Mouse (Mus musculus): Measurements from ENCODE around the gene BC055324.

Gene BC055324

DNA sequence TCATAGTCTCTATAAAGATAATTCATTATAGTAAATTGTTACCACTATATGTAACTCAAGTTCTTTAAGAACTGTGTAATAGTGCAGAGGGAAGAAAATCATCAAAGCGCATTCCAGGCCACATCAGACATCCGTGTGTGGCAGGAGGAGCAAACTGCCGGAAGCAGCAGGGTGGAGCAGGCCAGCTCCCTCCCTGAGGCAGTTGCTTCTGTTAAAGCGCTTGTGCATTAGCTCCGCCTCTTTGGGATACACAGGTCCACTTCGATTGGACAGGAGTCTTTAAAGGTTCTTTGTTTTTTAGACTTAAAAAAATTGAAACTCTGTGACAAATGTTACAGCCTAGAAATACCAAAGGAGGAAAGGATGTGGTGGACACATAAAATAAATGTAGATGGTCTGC, 52.5 kb downstream of the BC055324 start:
- no peak for DNase-seq

DNA sequence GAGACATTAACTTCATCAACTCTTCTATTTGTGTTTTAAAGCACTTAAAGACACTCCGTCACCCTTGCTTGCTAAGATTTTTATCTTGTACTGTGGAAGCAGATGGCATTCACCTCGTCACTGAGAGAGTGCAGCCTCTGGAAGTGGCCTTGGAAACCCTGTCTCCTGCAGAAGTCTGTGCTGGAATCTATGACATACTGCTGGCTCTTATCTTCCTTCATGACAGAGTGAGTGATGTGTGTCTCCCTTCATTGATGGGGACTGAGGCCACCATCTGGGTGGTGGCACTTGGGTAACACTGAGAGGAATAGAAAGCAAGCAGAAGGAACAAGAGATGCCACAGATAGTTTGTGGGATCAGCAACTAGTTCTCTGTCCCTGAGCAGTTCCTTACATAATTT, 60.0 kb downstream of the BC055324 start:
- no peak for DNase-seq

DNA sequence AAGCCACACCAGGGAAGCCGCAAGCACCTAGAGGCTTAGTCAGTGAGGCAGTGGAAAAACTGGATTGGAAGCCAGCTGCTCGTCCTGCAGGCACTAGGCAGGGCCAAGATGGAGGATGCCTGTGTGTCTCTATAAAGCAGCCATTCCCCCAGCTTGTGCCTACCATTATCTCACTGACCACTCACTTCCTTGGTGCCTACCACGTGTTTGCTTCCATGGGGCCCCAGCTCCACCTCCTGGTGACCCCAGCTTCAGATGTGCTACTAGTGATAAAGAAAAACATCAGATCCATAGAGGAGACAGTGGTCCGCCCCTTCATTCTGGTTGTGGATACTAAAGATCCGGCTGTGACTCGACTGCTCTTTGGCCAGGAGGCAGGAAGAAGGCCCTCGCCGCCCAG, 62.8 kb downstream of the BC055324 start:
- DNase-seq = no peak

DNA sequence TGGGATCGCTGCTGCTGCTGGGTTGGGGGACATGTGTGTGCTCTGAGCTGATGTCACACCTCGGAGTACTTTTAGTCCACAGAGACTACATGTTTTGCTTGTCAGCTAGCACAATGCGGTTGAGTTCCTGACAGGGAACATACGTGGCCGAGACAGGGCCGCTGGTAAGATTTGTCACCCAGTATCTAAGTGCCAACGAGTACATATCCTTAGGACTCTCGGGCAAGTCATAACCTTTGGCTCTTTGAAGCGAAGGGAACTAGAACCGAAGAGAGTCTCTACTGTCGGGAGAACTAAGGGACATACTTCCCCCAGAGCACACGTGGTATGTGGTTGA, 64.2 kb downstream of the BC055324 start:
- peak; percentile 1 for DNase-seq

DNA sequence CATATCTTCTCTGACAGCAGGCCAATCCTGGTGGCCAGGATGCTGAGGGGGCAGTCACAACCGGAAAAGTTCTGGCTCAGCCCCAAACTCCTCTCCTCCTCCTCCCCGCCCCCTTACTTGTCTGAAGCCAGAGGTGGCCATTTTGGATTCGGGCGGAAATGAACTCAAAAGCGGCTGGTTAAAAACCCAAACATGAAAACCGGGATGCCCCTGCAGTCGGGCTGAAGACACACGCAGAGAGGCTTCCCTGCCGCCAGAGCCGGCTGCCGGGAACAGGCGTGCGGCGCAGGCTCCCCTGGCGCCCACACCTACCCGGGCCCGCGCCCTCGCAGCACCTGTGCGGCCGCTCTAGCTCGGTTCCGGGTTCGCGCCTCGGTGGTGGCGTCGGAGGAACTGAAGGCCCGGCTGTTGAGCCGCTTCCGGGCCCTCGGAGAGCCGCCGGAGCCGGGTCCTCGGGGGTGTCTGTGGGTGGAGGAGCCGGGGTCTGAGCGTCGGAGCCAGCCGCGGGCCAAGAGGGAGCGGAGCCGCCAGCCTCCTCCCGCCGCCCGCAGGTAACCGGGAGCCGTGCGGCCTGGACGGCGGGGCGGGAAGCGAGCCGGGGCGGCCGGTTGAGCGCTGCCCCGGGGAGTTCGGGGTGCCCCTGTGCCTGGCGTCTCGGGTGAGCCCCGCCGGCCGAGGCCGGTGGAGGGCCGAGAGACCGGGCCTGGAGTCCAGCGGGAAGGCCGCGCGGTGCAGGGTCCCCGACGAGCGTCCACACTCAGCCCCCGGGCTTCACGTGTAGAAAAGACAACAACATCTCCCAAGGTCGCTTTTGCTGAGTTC, 64.7 kb downstream of the BC055324 start:
- DNase-seq = peak; percentile 92

DNA sequence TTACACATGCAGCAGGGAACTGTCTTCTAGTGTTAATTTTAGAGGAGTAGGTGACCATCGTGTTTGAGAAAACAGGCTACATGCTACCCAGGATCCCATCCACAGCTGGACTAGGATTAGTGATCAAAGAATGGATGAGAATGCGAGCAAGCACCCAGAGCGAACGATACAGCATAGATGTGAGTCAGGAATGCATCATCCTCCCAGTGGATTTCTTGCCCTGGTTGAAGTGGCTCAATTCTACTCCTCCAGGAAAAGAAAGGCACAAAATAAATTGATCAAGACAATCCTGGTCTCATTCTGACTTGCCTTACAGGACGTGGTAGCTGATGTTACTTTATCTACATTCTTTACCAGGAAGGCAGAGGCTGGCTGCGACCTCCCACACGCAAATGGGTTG, 65.8 kb downstream of the BC055324 start, which contains the start of gene Scyl3:
Gene Scyl3 (plus strand): TSS at position 255 of the 400 bp plus-strand sequence.
- no peak for DNase-seq

DNA sequence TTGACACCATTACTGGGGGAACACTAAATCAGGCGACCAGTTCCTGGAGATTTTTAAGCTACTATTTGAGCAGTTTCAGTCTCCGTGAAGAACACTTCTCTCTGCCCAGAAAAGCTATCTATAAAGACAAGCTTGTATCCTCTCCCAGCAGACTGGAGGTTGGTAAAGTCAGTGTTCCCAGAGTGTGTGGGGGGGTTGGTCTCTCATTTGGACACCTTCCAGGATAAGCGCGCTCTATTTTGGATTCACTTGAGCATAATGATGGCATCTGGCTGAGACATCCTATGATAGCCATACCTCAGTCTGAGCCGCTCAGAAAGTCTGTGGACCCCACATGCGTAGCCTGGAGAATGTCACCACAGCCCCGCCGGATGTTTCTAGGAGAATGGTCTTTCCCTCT, 70.5 kb downstream of the BC055324 start:
- no peak for DNase-seq

DNA sequence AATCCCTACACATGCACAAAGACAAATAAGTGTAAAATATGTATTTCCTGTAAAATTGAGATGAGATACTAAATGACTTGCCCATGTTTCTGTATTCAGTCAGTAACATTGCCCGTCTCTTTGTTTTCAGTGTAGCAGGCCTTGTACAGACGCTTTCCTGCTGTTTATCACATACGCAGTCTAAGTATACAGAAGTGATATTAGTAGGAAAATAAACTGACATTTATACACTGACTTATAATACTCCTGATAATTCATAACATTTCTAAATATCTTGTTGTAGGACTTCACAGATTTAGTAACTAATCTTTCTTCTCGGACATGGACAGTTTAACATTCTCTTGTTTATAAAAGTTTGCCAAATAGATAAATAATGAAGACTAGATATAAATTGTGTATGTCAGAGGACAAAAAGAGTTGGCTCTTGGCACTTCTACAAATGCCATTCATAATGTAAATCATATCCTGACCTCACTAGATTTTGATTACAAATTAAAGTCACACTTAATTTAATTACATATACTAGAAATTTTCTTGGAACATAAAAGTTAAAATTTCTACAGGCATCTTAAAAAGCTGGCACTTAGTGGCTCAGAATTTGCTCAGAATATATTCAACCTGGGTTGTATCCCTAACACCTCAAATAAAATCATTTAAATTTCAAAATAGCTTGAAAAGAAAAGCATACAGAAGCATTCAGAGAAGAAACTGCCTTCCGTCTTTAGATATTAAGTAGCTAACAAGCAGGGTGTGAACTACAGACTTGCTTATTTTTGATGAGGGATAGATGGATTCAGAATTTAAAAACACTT, 77.0 kb downstream of the BC055324 start:
- no peak for DNase-seq

DNA sequence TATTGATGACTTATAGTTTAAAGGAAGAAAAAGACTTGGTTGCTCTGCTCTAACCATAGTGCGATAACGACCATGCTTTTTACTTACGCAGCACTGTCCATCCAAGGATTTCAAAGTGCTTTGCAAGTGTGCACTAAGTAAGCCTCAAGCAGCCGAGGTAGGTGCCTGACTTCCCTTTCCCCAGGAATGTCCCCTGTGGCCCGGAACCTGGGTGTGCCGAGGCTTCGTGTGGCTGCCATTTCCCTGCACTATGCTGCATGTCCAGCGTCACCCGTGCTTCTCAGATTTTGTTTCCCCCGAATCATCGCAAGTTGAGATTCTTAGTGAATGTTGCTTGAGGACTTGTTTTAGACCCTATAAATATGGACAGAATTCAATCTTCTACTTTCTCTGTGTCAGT, 82.6 kb downstream of the BC055324 start:
- DNase-seq = no peak

DNA sequence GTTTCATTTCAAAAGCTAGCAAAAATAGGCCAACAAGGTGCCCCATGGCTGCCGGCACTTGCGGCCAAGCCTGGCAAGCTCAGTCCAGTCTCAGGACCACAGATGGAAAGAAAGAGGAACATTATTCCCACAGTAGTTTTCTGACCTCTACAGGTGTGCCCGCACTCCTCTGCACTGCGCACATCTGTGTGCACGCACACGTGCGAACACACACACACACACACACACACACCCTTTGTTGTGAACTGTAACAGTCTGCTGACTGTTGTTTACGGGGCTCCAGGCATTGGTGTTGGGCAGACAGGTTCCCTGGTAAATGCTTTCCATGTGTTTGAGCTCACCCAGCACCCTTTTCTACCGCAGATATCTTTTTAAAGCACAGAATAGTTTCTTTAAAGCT, 83.8 kb downstream of the BC055324 start:
- no peak for DNase-seq

DNA sequence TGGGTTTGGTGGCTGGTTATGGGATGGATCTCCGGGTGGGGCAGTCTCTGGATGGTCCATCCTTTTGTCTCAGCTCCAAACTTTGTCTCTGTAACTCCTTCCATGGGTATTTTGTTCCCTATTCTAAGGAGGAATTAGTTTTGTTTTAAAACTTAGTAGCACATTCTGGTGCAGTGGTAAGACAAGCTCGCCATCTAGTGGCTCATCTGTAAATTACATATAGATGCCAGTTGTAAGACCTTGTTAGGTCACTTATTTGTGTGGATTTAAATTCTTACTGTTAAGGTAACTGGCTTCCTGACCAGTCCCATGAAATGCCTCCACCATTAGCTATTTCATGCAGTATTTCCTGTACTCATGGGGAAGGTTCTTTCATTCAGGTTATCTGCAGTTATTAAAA, 84.3 kb downstream of the BC055324 start:
- peak; percentile 74 for DNase-seq

DNA sequence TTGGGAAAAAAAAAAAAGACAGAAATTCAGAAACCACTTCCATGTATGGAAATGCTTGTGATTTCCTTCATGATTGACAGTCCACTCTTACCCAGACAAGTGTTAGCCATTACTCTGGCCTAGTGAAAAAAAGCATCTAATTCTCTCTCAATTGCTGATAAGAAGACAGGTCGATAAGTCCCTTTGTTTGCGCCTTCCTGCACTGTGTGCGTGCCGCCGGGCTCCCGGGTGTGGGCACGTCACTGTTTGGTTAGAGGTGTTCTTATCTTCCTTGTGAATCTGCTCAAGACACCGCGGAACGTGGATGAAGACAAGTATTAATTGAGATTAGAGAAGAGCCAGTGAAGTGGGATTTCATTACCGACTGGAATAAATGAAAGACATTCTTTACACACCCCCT, 86.2 kb downstream of the BC055324 start:
- DNase-seq = no peak

DNA sequence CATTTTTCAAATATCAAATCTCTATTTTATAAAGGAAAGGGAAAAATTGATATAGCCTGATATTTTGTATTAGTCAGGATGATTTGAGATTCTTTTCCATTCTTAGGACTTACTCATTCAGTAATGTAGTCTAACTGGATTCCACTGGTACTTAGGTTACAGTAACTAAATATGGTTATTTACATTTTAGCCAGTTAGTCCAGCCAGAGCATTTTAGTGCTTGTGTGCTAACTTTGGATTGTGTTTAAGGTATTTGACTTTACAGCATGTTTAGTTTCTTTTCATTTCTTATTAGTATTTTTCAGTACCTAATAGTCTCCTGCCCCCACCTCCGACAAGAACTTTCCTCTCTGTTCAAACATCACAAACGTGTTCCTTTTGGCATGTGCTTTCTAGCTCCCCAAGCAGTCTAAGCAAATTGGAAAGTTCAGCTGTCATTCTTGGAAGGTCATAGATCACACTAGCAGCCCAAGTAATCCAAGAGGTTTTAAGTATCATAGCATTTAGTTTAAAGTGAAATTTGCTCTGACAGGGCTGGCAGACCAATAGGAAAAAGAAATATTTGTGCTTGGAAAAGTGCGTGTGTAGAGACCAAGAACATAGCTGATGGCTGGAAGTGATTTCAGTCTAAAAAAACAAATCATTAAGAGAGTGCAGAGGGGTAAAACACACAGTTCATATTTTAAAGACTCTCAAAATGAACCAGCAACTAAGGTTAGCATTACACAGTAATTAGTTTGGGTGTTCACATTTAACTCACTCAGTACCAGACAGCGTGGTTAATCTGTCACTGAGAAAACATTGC, 87.4 kb downstream of the BC055324 start:
- DNase-seq = no peak

DNA sequence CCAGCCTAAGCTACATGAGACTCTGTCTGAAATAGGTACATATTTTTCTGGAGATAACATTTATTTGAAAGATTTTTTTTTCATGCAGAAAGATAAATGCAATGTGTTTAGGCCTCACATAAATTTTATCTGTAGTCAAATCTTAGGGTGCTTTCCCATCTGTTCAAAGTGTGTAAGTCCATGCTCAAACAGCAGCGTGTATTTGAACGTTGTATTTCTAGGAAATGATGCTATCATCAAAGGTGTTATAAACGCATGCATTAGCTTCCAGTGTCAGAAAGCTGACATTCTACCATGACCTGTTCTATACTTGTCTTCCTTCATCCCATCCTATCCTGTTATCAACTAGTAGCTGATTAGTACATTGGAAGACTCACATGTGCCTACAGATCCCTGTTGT, 91.2 kb downstream of the BC055324 start:
- DNase-seq = no peak

DNA sequence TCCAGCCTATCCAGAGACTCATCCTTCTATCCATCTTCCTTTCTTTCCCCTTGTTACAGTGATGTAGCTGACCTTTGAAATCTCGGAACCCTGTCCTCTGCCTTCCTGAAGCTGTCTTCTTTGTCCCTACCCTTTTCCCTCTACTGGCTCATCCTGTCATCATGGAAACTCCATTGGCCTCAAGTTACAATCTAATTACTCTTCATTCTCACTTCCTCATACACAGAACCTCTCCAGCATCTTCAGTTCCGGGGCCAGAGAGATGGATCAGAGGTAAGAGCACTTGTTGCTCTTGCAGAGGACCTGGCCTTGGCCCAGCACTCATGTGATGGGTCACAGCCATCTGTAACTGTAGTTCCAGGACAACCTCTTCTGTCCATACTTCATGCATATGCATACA, 94.4 kb downstream of the BC055324 start:
- DNase-seq = no peak

DNA sequence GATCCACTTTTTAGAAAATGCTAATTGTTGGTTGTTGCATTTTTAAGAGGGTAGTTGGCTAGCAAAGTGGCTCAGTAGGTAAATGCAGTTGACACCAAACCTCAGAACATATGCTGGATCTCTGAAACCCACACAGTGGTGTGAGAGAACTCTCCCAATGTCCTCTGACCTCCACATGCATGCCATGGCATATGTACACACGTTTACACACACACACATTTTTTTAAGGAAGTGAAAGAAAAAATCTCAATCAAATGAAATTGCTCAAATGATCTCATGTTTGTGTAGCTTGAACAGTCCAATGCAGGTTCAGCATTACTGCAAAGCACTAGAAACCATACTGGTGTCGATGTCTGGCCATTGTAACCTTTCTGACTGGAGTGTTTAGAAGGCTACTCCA, 95.0 kb downstream of the BC055324 start:
- DNase-seq = no peak

DNA sequence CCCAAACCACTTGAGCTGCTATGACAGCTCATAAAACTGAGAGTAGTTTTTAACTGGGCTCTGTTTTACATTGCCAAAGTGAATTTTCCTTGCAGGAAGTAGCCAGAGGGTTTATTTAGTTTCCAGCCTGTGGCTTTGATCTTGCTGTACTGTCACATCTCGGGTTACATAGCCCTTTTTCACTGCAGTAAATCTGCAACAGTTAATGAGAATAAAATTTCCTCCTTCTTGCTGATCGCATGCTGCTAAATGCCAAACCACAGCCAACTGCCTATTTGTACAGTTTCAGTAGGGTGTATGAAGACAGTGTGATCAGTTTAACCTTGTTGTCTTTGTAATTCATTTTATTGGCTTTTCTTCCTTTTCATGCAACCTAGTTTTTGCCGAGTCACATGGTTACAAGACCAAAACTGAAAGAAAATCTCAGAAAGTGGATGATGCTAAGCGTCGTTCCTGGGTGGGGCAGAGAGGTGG, 96.3 kb downstream of the BC055324 start:
- DNase-seq = no peak

Measured in lung, postnatal 36 days (tissue).